Mouse (Mus musculus) frontal cortex, adult 2 months (tissue): ENCODE data around the gene Olfr110. TPM values are rescaled to one million over a fixed set of nuclear protein-coding genes. Genes with fewer than 3 reads are reported as not detected.
A peak's percentile ranks its signal among the peaks of the same experiment; 100 is the strongest.
"Not testable (repeated sequence)": the region's sequence is repeated elsewhere in the genome, so short reads cannot be mapped to it uniquely, and the experiment has no call there.

Experiments used
- DNase-seq, 2 experiments: peaks; one replicate each; pipeline ENCODE4 v3.0.0; 2022; ENCODE audit warnings: low spot score in 1 of 2; ENCODE audit errors: extremely low spot score in 1 of 2
- polyA plus RNA-seq: library from polyadenylated mRNA; depleted of rRNA; stranded (reverse); fragments of >200 nt; gene quantifications from 2 replicates; pipeline ENCODE4 v1.2.3, GENCODE M21; 2012; rRNA removed

Gene Olfr110
- polyA plus RNA-seq = 0.82 and 0.96 TPM in 2 replicates

DNA sequence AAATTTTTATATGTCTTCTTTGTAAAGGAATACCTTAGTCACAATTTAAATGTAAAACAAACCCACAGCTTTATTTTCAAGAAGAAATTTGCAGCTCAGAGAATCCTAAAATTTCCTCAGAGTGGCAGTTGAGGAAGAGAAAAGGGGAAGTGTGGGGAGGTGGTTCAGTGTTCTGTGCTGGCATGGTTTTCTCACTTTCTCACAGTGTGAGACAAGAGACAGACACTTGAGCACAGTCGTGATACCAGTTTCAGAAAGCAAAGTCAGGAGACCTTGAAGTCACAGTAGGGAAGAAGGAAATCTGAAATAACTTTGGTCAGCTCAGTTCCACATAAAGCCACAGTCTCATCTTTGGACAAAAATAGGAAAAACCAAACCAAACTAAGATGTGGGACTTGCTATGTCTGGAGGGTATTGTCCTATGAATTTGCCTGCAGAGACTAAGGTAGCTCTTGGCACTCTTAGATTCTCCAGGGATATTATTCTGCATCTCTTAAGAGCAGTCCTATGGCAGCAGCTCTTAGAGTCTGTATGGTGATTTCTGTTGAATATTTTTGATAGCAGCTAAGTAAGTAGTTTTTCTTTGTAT is at the start of gene Olfr110:
Gene Olfr110, plus strand, starts transcription at position 539 of the 589 bp plus-strand sequence.
- DNase-seq = peak; percentile 3 to 19

DNA sequence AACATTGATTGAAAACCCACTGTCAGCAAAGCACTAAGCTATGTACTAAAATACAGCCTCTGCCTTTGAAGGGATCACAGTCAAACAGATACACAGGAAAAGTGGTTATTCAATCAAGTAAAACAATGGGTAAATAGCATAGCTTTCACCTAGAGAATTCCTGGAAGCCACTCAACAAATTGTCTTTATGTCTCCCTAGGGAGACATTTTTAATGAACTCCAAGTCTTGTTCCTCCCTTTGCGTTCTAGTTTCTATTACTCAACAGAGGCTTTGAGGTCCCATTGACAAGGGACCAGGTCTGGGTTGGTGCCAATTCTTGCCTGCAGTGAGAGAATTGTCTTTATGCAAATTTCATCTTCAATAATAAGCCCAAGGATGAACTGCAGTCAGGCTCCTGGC is 47.1 kb upstream of the Olfr110 start, which contains the start of gene Olfr108:
Gene Olfr108, plus strand, starts transcription at position 301 of the 400 bp plus-strand sequence.
- DNase-seq = no peak

DNA sequence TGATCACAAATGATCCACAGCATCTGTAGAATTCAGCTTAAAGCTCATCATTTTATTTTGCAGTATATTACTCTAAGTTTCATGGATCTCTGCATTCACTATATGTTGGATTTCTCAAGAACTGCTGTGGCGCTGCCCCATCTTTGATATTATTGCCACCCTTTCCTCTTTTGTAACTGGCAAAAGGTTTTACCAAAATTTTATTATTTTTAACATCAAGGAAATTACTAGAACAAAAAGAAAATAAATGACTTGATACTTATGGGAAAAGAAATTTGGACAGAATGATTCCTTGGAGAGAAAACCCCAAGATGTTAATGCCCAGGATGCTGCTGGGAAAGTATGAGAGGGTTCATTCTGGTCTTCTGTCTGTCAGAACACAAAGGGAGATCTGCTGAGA is 33.7 kb upstream of the Olfr110 start, which contains the start of gene Olfr109:
Gene Olfr109, plus strand, starts transcription at position 301 of the 400 bp plus-strand sequence.
- DNase-seq = no peak

DNA sequence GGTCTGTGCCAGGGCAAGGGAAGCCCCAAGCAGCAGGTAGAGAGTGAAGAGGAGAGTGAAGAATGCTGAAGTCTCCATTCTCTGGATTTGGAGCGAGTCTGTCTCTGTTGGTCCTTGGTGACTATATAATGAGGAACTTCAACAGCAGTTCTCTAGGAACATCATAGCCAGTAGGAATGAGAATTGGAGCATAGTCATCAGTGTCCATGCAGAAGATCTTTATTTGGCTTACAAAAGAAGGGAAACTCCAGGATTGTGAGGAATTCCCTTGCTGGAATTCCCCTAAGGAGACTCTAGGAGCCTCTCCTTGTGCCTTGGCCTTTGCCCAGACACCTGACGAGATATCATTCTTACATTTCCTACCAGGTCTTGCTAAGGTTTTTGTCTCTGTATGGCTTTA is 8.8 kb upstream of the Olfr110 start, which contains the start of gene H2-M2:
Gene H2-M2, minus strand, starts transcription at position 101 of the 400 bp plus-strand sequence.
- no peak for DNase-seq

DNA sequence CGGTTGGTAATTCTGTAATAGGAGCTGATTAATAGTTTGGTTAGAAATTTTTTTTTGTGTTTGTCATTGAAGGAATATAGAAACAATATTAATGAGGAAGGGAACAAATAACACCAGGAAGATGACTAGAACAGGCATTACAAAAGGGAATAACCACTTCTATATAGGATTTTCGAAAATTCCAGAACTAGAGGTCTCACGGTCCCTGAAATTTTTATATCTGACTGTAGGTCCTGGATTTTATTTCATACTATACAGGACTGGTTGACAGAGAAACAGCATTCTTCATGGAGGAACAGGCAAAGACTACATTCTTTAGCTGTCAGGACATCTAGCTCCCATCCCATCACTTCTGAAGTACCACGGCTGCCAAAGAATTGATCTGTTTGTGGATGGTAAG is 15.5 kb downstream of the Olfr110 start, which contains the start of gene Olfr111:
Gene Olfr111, plus strand, starts transcription at position 301 of the 400 bp plus-strand sequence.
- DNase-seq = no peak

DNA sequence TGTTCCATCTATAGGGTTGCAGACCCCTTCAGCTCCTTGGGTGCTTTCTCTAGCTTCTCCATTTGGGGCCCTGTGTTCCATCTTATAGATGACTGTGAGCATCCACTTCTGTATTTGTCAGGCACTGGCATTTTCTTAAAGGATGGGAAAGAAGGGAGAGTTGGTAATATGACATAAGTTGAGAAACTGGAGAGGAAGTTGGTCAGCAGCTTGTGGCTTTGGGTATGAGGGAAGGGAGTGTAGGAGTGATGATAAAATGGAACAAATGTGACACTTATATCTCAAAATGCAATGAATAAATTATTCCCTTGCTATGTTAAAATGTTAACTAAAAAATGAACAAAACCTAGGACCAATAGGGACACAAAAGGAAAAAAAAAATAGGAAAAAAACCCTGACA is 32.3 kb downstream of the Olfr110 start:
- not testable (repeated sequence) for DNase-seq

DNA sequence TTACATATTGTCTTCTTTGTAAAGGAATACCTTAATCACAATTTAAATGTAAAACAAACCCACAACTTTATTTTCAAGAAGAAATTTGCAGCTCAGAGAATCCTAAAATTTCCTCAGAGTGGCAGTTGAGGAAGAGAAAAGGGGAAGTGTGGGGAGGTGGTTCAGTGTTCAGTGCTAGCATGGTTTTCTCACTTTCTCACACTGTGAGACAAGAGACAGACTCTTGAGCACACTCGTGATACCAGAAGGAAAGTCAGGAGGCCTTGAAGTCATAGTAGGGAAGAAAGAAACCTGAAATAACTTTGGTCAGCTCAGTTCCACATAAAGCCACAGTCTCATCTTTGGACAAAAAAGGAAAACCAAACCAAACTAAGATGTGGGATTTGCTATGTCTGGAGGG is 33.2 kb downstream of the Olfr110 start:
- DNase-seq = peak in 1 of 2 experiments; percentile 13

DNA sequence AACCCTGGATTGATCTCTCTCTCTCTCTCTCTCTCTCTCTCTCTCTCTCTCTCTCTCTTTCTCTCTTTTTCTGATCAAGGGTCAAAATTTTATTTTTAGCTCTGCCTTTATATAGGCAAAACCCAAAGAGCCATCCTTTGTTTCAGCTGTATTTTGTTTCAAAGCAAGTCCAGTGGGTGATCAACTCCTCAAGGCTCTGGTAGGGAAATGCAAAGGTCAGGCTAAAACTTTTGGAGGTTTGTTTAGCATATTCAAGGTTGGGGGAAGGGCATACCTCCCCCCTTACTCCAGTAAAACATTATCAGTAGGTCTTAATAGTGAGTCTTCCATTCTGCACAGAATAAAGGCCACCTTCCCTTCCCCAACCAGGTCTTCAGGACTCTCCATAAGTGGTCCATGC is 42.9 kb downstream of the Olfr110 start:
- DNase-seq = no peak

DNA sequence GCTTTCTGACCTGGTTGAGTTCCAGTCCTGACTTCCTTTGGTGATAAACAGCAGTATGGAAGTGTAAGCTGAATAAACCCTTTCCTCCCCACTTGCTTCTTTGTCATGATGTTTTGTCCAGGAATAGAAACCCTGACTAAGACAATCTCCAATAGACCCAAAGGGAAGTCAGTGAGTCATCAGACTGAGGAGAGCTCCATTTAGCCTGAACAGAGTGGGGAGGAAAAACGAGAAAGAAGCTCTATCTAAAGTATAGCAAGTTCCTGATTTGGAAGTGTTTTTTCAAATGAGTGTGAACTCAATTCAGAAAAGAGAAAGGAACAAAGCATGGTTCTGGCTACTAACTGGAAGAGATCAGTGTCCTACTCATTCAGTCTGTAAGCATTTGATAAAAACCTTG is 46.1 kb downstream of the Olfr110 start:
- peak in 1 of 2 experiments; percentile 44 for DNase-seq

DNA sequence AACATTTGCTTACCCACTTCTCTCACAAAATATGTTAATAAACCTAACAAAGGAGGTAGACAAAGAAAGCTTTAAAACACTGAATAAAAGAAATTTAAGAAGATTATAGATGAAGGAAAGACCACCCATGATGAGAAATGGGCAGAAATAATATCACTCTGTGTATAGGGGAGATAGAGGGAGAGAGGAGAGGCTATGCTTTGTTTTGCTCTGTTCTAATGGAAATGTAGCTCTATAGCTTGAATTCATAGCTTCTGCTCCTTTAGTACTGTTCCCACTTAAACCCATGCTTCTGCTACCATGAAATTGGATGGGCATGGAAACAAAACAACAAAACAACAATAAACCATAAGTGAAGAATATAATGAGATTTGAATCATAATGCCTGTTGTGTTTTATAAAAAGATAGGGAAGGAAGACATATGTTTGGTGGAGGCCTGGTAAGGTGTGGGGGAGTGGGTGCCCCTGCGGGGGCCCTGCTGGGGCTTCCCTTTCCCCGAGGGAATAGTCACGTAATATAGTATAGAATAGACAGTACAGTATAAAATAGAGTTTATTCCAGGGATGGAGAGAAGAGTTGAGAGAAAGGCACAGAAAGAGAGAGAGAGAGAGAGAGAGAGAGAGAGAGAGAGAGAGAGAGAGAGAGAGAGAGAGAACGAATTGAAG is 49.3 kb downstream of the Olfr110 start:
- no peak for DNase-seq

DNA sequence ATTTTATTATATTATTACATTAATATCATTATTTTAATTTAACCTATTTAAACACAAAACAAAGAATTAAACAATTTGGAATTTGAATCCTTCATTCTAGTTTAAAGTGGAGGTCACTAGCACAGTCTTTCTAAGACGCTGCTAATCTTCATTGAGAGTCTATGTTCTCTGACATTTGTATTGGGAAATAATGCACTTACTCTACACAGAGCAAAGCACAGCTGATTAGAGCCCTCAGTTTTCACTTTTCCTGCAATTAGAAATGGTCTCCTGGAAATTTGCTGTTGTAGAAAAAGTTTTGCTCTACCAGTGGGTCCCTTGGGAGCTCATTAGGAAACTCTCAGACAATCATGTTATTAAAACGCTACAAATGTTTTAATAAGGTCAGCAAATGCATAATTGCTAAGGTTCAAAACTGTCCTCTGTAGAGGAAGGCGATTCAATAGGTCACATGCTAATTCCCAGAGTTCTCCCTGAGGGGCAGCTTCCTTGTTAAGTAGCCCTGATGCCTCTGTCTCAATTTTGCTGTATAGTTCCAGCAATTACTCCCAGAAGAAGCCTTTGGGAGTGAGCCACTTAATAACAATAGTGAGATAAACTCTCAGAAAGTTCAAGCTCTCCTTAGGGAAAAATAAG is 51.6 kb downstream of the Olfr110 start:
- no peak for DNase-seq

Other genes starting within 250 kb of the Olfr110 start
- not detected in 2 replicates for gene Olfr98, start 228.7 kb upstream of the Olfr110 start, polyA plus RNA-seq
- gene H2-M3, start 222.2 kb upstream of the Olfr110 start, polyA plus RNA-seq = 2.4 and 3.0 TPM in 2 replicates
- gene Olfr99, start 209.0 kb upstream of the Olfr110 start, polyA plus RNA-seq = 0.08 TPM in 1 of 2 replicates, not detected in the other
- 0.23 TPM in 1 of 2 replicates, not detected in the other for gene Olfr101, start 188.2 kb upstream of the Olfr110 start, polyA plus RNA-seq
- 0.08 TPM in 1 of 2 replicates, not detected in the other for gene Olfr102, start 175.4 kb upstream of the Olfr110 start, polyA plus RNA-seq
- not detected in 2 replicates for gene Olfr103, start 152.8 kb upstream of the Olfr110 start, polyA plus RNA-seq
- not detected in 2 replicates for gene Olfr104-ps, start 132.9 kb upstream of the Olfr110 start, polyA plus RNA-seq
- not detected in 2 replicates for gene Olfr105-ps, start 113.4 kb upstream of the Olfr110 start, polyA plus RNA-seq
- gene Olfr106-ps, start 102.1 kb upstream of the Olfr110 start, polyA plus RNA-seq = not detected in 2 replicates
- gene Olfr107, start 93.2 kb upstream of the Olfr110 start, polyA plus RNA-seq = not detected in 2 replicates
- gene Olfr108, start 47.0 kb upstream of the Olfr110 start, polyA plus RNA-seq = not detected in 2 replicates
- 0.02 TPM in 1 of 2 replicates, not detected in the other for gene Olfr109, start 33.6 kb upstream of the Olfr110 start, polyA plus RNA-seq
- gene H2-M2, start 8.9 kb upstream of the Olfr110 start, polyA plus RNA-seq = not detected in 2 replicates
- gene Olfr111, start 15.6 kb downstream of the Olfr110 start, polyA plus RNA-seq = 1.3 and 1.6 TPM in 2 replicates
- not detected in 2 replicates for gene Olfr112, start 77.0 kb downstream of the Olfr110 start, polyA plus RNA-seq
- not detected in 2 replicates for gene Olfr113, start 85.2 kb downstream of the Olfr110 start, polyA plus RNA-seq
- not detected in 2 replicates for gene Olfr114, start 100.3 kb downstream of the Olfr110 start, polyA plus RNA-seq
- gene Olfr115, start 134.6 kb downstream of the Olfr110 start, polyA plus RNA-seq = 0.11 TPM in 1 of 2 replicates, not detected in the other
- gene Olfr116, start 134.7 kb downstream of the Olfr110 start, polyA plus RNA-seq = not detected in 2 replicates
- gene Olfr117, start 171.3 kb downstream of the Olfr110 start, polyA plus RNA-seq = not detected in 2 replicates
- 0.10 and 0.15 TPM in 2 replicates for gene Olfr118, start 174.5 kb downstream of the Olfr110 start, polyA plus RNA-seq
- gene Olfr119, start 204.1 kb downstream of the Olfr110 start, polyA plus RNA-seq = 0.06 TPM in 1 of 2 replicates, not detected in the other
- not detected in 2 replicates for gene Olfr120, start 229.3 kb downstream of the Olfr110 start, polyA plus RNA-seq